Mouse (Mus musculus): ENCODE measurements at regions not wholly inside any gene's neighbourhood (a gene's known extent, or its start where the extent isn't known, plus 50 kb on each side); places are given as distances from the start of the nearest gene placed in this dataset.

DNA sequence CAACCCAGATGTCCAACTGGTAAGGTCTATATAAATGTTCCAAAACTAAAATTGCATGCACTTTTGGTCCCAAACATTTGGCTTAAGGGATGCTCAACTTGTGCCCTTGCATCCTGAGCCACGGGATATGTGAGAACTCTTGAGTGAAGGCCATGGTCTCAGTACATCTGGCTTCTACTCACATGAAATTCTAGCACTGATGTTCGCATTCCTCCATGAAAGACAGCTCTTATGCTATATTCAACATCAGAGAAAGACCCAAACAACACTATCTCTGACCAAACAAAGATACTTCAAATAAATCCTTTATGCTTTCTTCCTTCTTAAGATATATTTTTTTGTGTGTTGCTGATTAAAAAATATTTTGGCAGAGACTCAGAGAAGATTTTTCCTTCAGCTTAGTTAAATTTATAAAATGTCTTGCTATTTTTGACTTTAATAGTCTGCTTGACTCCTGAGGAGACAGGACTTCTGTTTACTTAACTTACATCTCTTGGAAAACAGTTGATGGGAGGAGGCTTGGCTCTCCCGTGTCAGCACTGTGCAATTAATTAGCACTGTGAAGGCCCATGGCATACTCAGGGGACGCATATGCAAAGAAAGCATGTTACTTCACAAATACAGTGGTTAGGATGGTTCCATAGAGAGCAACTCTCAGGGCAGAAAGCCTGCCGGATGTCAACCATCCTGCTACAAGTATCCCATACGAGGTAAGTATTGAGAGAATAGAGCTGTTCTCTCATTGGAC is 230.9 kb downstream of the Gm19410 start:
- no peak for DNase-seq

DNA sequence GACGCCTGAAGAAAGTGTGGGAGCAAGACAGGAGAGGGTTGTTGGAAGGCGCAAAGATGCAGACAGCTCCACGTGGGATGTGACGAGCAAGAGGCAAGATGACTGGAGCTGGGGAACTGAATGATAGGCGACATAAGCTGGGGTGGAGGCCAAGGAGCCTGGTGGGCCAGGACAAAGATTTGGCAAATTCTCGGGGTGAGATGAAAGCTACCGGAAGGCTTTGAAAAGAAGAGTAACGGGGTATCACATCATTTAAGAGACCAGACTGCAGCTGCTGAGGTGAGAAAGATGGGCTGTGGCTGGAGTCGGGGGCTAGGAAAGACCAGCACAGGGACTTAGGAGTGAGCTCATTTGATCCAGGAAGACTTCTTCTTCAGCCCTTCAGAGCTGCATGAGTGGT is 234.0 kb downstream of the Gm19410 start:
- no peak for DNase-seq

DNA sequence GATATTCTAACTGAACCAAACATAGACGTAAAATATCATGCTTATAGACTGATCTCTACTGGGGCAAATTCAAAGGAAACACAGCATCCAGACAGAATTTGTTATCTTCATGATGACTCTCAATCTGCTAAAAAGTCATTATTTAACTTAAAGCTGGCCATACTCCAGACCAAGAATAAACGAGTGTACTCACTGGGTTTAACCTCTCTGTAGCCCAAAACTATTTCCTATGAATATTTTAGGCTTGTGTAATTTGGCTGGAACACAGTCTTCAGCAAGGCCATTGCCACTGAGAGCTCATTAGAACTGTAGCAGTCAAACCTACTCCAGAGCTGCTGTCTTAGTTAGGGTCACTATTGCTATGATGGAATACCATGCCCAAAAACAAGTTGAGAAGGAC is 238.8 kb downstream of the Gm19410 start:
- DNase-seq, result no peak

DNA sequence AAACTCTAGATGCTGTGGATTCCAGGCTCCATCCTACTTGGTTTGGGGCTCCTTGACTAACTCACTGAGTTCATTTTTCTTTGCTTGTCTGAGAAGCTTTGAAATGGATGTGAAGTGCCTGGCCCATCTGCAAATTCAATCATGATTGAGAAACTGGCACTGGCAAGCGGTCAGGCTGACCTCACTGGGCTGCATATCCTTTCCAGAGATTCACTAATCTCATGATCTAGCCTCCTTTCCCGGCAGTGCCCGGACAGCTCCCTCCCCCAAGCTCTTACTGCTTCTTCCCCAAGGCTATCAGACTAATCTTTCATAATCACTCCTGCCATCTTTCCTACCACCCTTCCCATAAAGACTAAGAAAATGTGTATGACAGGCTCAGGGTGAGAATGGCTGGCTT is 239.9 kb downstream of the Gm19410 start:
- DNase-seq, result no peak

DNA sequence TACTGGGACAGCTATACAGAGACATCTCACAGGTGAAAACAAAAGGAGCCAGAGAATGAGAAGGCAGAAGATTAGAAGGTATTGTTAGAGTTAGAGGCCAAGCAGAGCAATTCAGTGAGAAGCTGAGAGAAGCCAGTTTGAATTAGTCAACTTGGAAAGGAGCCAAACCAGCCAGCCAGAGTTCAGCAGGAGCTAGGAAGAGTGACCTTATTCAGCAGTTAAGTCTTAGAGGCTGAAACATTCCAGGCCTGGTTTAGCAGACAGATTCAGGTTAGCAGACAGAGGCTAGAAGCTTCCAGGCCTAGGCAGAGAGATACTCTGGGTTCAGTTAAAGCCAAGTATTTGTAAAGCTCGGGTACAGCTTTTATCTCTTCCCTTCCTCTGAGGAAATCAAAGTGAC is 242.1 kb downstream of the Gm19410 start:
- no peak for DNase-seq

DNA sequence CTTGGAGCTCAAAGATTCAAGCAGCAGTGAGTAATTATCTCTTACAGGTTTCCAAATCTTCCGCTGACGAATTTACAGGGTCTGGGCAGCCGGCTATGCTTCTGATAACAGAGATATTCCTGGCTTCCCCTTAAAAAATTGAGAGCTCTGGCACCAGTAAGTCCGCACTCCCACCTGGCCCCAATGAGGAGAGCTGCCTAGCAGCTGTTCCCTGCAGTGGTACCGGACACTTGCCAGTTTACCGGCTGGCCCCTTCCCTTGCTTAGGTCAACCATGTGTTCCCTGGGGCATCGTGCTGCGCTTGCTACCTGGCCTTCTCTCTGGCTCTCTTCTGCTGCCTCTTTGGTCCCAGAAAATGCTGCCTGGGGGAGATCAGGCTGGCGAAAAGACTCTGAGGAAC is 244.0 kb downstream of the Gm19410 start:
- DNase-seq, result peak; percentile 45

DNA sequence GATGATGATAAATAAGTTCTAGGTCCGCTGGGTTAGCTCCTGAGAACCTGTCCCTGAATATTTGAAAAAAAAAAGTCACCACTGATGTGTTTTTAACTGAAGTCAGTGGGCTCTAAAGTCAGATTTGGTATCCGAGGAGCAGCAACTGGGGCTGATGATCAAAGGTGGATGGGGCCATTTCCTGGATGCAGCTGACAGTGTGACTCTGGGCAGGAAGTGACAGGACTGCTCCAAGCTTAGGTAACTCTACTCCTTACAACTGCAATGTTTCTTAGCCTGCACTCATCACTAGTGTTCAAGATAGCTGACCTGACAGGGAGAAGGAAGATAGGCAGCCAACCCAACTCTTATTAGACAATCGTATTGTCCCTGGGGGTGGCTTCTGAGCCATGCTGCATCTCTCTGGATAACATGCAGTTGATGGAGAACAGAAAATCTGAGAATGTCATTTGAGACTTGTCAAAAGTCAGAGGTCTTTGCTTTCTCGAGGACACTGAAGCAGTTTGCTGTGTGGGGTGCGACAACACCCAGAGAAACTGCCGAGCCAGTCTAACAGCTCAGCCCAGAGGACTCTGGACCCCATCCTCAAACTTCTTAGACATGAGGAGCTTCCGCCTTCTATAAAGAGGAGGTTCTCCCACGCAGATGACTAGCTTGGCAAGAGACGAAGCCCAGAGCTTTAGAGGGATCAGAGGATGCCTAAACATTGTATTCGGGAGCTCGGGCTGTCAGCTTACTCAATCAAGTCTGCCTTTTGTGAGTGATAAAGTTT is 245.0 kb downstream of the Gm19410 start:
- no peak for DNase-seq

DNA sequence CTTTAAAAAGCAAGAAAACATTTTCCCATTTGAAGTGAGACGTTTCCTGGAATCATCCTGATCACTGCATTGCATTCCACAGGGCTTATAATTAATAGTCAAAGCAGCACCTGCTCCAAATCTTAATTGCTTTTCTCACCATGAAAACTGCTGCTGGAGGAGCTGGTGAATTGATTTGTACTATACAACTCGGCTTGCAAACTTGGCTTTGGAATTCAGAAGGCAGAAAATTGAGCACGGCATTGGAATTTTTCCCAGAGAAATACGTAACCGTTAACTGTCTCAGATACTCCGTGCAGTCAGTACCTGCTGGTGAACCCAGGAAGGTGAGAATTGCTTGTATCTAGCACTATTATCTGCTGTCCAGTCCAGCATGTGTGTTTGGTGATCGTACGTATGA is 249.3 kb downstream of the Gm19410 start:
- no peak for DNase-seq

DNA sequence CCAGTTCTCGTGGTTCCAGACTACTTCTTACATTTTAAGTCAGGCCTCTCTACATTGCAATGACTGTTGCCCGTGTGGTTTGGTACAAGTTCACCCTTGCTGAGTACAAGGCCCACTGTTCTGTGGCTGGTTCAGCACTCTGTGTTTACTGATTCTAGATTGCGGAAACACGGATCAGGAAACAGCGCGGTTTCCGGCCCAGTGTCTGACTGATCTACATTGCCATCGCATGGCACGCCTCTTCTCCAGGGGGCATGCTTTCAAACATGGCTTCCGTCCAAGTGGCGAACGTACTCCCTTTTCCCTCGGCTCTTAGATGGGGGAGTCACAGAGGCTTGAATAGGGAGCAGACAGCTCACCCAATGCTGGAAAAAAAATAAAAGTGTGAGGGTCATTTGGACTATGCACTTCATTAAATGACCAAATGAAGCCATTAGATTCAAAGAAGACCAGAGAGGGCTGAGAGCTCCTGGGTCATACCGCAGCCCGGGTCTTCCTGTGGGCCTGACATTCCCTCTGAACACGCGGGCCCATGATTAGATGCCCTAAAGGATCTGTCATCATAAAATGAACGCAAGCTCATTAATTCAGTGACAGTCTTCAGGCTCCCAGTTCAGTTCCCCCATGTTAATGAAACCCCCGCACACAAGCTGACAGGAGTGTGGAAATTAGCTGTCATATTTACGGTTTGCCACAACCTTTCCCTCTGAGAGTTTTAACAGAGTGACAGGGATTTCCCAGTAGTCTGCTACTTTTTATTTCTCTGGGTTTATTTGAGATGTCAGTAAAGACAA is 250.9 kb downstream of the Gm19410 start:
- DNase-seq, result no peak

DNA sequence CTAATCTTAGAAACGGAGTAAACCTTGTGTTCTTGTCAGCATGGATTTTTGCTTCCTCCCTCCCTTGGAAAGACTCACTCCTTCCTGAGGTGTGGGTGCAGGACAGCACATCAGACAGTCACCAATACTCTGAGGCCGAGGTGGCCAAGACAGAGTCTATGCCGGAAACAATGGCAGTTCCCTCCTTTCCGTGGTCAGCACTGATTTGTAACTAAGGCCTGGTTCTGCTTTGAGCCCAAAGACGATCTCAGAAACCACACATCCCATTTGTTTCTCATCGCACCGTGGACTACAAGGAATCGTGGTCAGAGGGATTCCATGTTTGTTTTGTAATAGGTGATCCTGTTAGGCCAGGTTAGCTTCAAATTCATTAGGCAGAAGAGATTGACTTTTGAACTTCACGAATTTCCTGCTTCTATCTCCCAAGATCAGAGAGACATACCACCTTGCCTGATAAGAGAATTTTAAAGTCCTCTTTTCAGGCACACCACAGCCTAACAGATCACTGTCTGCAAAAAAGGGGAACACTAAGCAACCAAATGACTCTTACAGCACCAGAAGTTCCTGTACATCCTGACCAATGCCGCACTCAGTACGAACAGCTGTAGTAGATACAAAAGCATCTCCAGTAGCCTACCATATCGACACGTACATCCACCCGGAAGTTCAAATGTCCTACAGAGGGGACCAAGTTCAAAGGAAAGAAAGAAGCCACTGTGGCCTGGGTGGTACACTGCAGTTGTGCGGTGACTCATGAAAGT is 253.6 kb downstream of the Gm19410 start:
- no peak for DNase-seq

DNA sequence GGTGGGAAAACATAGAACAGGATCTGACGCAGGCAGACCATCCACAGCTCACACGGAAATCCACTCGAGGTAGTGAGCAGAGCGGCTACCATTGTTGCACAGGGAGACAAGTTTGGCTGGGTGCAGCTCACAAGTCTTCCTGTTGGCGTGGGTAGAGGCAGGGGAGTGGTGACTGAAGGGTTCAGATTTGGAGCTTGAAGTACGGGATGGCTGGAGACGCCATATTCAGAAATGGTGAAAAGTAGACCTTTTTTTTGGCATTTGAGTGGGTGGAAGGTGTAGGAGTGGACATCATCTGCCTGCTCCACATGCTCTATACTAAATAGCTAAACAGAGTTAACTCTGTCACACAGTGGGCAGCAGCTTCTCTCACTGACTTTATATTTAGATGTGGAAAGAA is 254.3 kb downstream of the Gm19410 start:
- no peak for DNase-seq

DNA sequence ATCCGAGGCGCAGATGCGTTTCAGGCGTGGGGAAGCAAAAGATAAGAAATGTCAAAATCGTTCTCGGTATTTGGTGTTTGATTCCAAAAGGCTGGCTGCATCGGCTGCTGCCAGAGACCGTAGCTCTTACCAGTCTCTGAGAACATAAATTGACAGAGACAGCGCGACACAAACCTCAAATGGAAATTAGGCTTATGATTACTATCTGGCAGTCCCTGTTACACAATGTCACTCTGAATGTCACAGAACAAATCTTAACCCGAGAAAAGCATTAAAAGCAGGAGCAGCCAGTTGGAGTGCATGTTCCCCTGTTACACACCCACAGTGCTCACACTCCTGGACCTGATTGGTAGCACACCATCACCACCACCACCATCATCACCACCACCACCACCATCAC is 262.0 kb downstream of the Gm19410 start:
- DNase-seq, result no peak

DNA sequence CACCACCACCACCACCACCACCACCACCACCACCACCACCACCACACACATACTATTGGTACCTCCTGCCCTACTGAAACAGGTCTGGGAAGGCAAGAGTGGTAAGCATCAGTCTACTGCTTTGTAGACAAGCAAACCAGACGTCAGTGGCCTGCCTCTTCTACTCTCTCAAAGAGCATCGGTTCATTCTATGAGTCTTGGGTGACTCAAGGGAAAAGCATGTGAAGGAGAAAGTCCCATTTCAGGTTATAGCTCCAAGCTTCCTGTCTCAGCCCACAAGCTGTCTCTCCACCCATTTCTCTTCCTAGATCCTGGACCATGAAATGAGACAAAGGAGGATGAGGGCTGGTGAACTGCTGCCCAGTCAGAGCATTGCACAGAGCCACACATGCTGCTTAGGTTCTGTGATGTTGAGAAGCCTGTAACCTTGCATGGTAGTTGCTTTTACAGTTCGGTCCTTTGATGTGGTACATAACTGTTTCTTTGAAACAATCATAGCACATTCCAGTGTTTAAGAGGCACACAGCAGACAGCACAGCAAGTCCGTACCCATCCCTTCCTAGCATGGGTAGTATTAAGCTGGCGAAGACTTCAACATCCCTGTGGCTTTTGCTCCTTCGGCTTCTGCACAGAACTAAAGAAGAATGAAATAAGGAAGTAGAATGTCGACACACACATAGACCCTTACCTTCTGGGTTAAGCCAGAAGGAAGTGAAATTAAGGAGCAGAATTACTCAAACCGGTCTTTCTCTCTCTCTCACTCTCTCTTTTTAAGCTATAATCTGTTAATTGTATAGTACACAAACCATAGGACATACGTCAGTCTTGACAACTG is 262.7 kb downstream of the Gm19410 start:
- no peak for DNase-seq

DNA sequence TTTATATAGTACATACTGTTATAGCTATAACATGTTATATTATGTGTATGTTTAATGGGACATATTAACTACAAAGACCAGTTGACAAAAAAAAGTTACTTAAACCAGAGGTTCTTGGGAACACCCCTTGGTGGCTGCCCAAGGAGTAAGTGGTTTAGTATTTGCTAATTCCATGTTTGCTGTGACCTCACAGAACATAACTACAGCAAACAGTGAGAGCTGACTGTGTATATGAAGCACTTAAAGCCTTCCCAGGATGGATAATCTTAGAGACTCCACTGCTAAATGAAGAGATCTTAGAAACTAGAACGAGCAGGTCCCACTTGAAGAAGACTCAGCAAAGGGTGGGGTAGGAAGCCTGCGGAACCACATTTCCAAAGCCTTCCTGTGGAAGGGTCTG is 263.9 kb downstream of the Gm19410 start:
- no peak for DNase-seq

DNA sequence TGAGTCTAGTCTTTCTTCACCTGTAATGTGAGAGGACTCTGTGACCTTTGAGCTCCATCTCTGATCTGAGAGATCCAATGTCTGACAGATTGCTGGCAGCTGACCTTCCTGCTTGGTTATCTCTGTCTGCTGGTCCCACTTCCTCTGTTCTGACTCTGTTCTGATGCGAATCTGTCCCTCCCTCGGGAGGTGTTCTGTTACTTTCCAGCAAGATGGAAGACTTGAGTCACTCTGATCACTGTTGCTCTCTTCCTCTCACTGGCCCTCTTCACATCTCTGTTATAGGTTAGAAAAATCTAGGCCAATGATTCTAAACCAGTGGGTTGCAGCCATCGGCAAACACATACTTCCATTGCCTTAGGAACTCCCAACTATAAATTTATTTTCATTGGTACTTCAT is 264.6 kb downstream of the Gm19410 start:
- DNase-seq, result no peak

DNA sequence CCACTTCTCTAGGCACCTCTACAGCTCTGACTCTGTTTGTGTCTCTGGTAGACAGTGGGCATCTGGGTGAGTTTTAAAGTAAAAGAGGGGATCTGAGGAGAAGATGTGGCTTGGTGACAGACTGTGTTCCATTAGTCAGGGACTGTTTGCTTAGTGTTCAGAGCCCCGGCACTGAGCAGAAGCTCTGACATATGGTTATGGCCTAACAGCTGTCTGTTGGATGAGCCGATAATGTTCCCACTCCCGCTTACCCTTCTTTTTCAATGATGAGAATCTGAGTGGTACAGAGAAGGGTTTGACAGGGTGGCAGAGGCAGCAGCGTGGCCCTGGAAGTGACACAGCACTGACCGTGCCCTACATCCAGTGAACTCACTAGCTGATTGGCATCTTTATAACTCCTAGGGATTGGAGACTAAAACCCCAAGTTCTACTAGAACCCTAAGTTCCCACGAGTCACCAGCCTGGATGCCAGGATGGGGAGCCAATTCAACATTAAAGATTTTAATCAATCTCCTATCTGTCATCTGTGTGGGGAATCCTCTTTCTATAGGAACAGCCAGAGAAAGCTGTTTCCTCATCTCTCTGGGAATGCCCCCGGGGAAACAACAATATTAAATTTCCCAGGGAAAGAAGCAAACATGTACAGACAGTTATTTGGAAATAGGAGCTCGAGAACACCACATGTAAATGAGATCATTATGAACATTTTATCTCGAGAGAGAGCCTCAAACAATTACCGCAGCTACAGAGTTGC is 266.6 kb downstream of the Gm19410 start:
- DNase-seq, result no peak

DNA sequence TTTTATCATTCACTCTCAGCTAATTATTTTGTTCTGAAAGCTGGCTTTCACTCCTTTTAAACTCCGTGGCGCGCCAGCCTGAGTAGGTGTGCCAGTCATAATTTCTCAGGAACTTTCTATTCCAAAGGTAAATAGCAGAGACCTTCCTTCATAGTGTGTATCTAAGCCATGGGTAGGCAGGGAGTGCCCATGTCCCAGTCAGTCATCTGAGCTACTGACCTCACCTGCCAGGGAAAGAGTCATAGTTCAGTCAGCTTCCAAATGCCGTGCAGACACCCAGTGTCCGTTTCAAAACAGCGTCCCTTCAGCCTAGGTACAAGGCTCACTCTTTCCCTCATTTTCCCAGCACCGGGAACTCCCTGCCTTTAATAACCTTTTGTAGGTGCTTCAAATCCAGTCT is 269.7 kb downstream of the Gm19410 start:
- DNase-seq, result no peak

DNA sequence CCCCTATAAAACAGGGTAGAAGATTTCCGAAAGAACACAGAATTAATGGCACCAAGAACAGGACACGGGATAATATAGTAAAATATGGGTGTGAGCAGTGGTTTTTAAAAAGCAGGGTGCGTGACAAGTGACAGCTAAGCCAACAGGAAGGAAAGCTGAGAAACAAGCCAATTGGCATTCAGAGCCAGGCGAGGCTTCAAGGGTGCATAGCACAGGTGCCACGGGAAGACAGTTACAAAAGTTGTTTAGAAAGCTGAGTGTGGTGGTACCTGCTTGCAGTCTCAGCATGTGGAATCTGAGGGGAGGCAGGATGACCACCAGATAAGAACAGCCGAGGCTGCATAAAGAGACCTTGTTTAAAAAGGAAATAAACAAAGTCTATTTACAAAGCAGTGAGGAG is 270.7 kb downstream of the Gm19410 start:
- no peak for DNase-seq

DNA sequence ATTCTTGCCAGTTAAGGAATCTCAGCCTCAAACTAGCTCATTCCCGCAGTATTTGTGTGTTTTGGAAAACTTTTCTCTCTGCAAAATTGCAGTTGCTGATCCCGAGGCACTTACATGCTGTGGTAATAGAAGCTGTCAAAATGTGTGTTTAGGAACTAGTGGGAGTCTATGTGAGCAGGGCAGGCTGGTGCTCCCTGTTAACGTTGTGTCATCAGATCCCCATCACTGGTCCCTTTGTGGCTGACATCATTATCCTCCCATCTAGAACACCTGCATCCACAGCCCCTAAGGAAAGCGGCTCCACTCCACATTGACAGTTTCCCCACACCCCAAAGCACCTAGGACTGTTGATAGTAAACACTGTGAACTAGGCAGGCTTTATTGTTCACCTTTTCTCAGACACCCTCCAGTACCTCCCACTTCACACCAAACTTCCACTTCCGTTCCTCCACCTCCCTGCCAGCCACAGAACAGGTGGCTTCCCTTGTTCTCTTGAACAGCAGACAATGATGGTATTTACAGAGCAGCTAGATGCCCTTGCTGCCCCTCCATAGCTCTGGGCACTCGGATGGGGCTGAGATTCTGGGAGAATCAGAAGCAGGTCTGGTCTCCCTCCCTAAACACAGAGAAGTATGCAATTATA is 275.8 kb downstream of the Gm19410 start:
- no peak for DNase-seq

DNA sequence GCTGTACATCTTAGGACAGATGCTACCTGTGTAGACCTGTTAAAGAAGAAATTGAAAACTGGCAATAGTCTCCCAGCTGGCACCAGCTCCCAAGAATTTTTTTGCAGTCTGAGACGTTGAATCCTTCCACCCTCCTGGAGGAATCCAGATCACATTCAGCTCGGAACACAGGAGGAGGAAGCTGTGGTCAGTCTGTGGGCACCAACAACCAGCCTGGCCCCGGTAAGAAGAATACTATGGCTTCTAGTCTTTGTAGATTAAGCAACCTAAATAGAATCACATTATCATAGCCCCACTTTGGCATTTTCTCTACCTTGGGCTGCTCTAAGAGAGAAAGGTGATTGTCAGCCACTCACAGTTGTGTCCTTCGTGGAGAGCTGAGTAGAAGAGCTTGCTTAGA is 277.0 kb downstream of the Gm19410 start:
- DNase-seq, result no peak

Measured in cerebellum, adult 8-10 months (tissue).